ENCODE assay signal across 16 mouse cellular contexts in genomic region chr17:24344672-24345071, GRCm38 (mm10). TPM values are rescaled to one million over a fixed set of nuclear protein-coding genes. Genes with fewer than 3 reads are reported as not detected.
DNase-seq lines count a peak whose midpoint lies in the region; ATAC-seq lines count a peak whose summit lies in the region.
"Had no signal": no experiment of that assay in that cellular context is flagged by ENCODE, and none has a peak within 500 bp of the region (broad histone marks: within the 10 kb centered on the region; RNA-seq: fewer than 3 reads in every experiment).

No protein-coding gene starts in this region.

- H3K4me1 ChIP-seq in liver, embryonic 11.5 days (replicated peaks; ENCODE audit: control insufficient read depth, insufficient read depth, low read length): no peaks in the 10 kb centered on the region; the same call in 1 of the 2 replicates
- peaks cover 4% of the 10 kb centered on the region; the same call in 1 of the 2 replicates for H3K4me1 ChIP-seq in liver, embryonic 12.5 days
- 0 out of 2 replicates have a peak, but pooled peaks cover 2% of the 10 kb centered on the region for H3K4me1 ChIP-seq in hindbrain, embryonic 10.5 days (replicated peaks)
- H3K4me1 ChIP-seq: stomach, embryonic 15.5 days had no signal

- no peak for ATAC-seq in liver, embryonic 11.5 days (replicated peaks; ENCODE audit: low FRiP score)
- no peak for ATAC-seq in liver, embryonic 12.5 days
- ATAC-seq in megakaryocyte, adult 5-6 weeks (ENCODE audit: poor library complexity, severe bottlenecking): peak; percentile 92
- ATAC-seq: hindbrain, postnatal 0 days; Patski had no signal

- H3K4me3 ChIP-seq in liver, embryonic 11.5 days (ENCODE audit: low read depth, low read length): no peak overlapping the region
- H3K4me3 ChIP-seq in liver, embryonic 12.5 days: no peak overlapping the region
- H3K4me3 ChIP-seq in hindbrain, embryonic 10.5 days: no peak overlapping the region
- H3K4me3 ChIP-seq: stomach, embryonic 15.5 days had no signal

- WGBS in liver, embryonic 11.5 days: 61% methylated on average over 8 of the region's 8 CpGs
- 45% methylated on average over 8 of the region's 8 CpGs for WGBS in liver, embryonic 12.5 days (ENCODE audit: insufficient replicate concordance)
- 88% methylated on average over 8 of the region's 8 CpGs for WGBS in hindbrain, embryonic 10.5 days

- peak overlapping the region; percentile 16 for H3K4me2 ChIP-seq in liver, embryonic 11.5 days
- no peak overlapping the region for H3K4me2 ChIP-seq in liver, embryonic 12.5 days
- H3K4me2 ChIP-seq: stomach, embryonic 15.5 days had no signal

- H3K9me3 ChIP-seq in liver, embryonic 11.5 days (ENCODE audit: control insufficient read depth, low read length): no peaks in the 10 kb centered on the region
- no peaks in the 10 kb centered on the region for H3K9me3 ChIP-seq in liver, embryonic 12.5 days (replicated peaks)
- H3K9me3 ChIP-seq in hindbrain, embryonic 10.5 days: no peaks in the 10 kb centered on the region
- H3K9me3 ChIP-seq: stomach, embryonic 15.5 days had no signal

- no peaks in the 10 kb centered on the region for H3K27me3 ChIP-seq in liver, embryonic 11.5 days (replicated peaks; ENCODE audit: control insufficient read depth, insufficient read depth, low read length)
- peaks cover 10% of the 10 kb centered on the region for H3K27me3 ChIP-seq in liver, embryonic 12.5 days (replicated peaks)
- peaks cover 12% of the 10 kb centered on the region; the same call in 1 of the 2 replicates for H3K27me3 ChIP-seq in hindbrain, embryonic 10.5 days (ENCODE audit: insufficient read depth, poor library complexity, severe bottlenecking)
- H3K27me3 ChIP-seq: Patski; stomach, embryonic 15.5 days had no signal

- H3K9ac ChIP-seq in liver, embryonic 11.5 days (ENCODE audit: low read depth, low read length): no peak overlapping the region
- no peak overlapping the region for H3K9ac ChIP-seq in liver, embryonic 12.5 days
- H3K9ac ChIP-seq: stomach, embryonic 15.5 days had no signal

- no peak for DNase-seq in liver, embryonic 11.5 days (ENCODE audit: low spot score)
- peak; percentile 19 for DNase-seq in brain, adult 2 months (ENCODE audit: low read depth, low spot score)
- DNase-seq in thymus, postnatal 36 days: peak; percentile 15 to 43
- no peak for DNase-seq in urinary bladder, postnatal 4 days (ENCODE audit: low spot score in 2 of 2)
- no peak for DNase-seq in frontal cortex, postnatal 10 days (ENCODE audit: low spot score in 2 of 2)
- no peak for DNase-seq in hindbrain, embryonic 10.5 days (ENCODE audit: low spot score)
- DNase-seq: adrenal gland, adult 8-10 months; cerebellum, adult 11-12 months; kidney, postnatal 10 days had no signal

- no peak overlapping the region for H3K27ac ChIP-seq in liver, embryonic 11.5 days (ENCODE audit: low read depth, low read length)
- no peak overlapping the region for H3K27ac ChIP-seq in liver, embryonic 12.5 days
- no peak overlapping the region for H3K27ac ChIP-seq in hindbrain, embryonic 10.5 days
- H3K27ac ChIP-seq: hindbrain, postnatal 0 days; stomach, embryonic 15.5 days had no signal

- no peaks in the 10 kb centered on the region for H3K36me3 ChIP-seq in liver, embryonic 11.5 days (ENCODE audit: control insufficient read depth, insufficient read depth, low read length)
- H3K36me3 ChIP-seq in liver, embryonic 12.5 days: no peaks in the 10 kb centered on the region
- H3K36me3 ChIP-seq in hindbrain, embryonic 10.5 days: no peaks in the 10 kb centered on the region
- H3K36me3 ChIP-seq: stomach, embryonic 15.5 days had no signal

RNA-seq across cellular contexts. Expression of gene Abca17, which starts 6.2 kb away (rescaled TPM):
- polyA plus RNA-seq in liver, embryonic 11.5 days (2014; fragmentation: Nextera tagmentation; extraction: Ambion mirVana): 0.19 TPM in 1 of 2 replicates, not detected in the other
- polyA plus RNA-seq in liver, embryonic 12.5 days (2016; fragmentation: Nextera tagmentation; extraction: Ambion mirVana): not detected in 2 replicates
- 0.41 and 0.58 TPM in 2 replicates for total RNA-seq in megakaryocyte, adult 5-6 weeks (2015)
- 0.28 and 0.88 TPM in 2 replicates for total RNA-seq in megakaryocyte, adult 5-6 weeks (2017)
- polyA plus RNA-seq in hindbrain, embryonic 10.5 days (2016; fragmentation: Nextera tagmentation; extraction: Ambion mirVana): not detected in 2 replicates
- total RNA-seq: CH12.LX; liver, adult 2 months had no signal

RNA-seq across cellular contexts. Expression of gene Abca3, which starts 7.1 kb away (rescaled TPM):
- 30.4 and 30.7 TPM in 2 replicates for polyA plus RNA-seq in liver, embryonic 11.5 days (2014; fragmentation: Nextera tagmentation; extraction: Ambion mirVana)
- 21.1 and 22.6 TPM in 2 replicates for polyA plus RNA-seq in liver, embryonic 12.5 days (2016; fragmentation: Nextera tagmentation; extraction: Ambion mirVana)
- 40.2 and 43.6 TPM in 2 replicates for total RNA-seq in megakaryocyte, adult 5-6 weeks (2015)
- 32.2 and 33.5 TPM in 2 replicates for total RNA-seq in megakaryocyte, adult 5-6 weeks (2017)
- 10.2 and 13.7 TPM in 2 replicates for polyA plus RNA-seq in hindbrain, embryonic 10.5 days (2016; fragmentation: Nextera tagmentation; extraction: Ambion mirVana)

Comparison
In these comparisons a context has a peak if more than half of its experiments do, and no peak if none do; other contexts are left out.
1. DNase-seq: peak in brain, adult 2 months (single experiment) and thymus, postnatal 36 days (2 of 2); none in liver, embryonic 11.5 days (single experiment), urinary bladder, postnatal 4 days (0 of 2), frontal cortex, postnatal 10 days (0 of 2) and hindbrain, embryonic 10.5 days (single experiment).